Mouse (Mus musculus): ENCODE results near the gene Gm4301. TPM values are rescaled to one million over a fixed set of nuclear protein-coding genes. Genes with fewer than 3 reads are reported as not detected.
"Not testable (repeated sequence)": the region's sequence is repeated elsewhere in the genome, so short reads cannot be mapped to it uniquely, and the experiment has no call there.

The Gm4301 gene
- polyA plus RNA-seq (2014; fragmentation: Nextera tagmentation; extraction: Ambion mirVana), result not detected in 2 replicates

DNA sequence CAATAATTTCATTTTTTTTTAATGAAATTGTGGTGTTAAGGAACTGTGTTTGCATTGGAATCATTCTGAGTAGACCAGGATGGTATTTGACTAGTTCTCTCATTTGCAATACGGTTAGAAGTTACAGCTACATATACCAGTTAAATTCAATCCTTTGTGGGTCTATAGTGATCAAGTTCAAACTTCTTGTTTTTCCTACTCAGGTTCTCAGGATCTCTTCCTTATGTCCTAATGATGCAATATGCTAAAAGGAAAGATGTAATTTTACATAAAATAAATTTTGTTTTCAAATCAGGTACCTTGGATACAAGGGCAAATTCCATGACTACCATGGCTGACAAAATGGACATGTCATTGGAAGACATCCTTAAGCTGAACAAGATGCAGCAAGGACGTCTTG lies at the start of gene Gm4301:
Gm4301 (plus strand) TSS at position 301 of the 400 bp plus-strand sequence.
- H3K36me3 ChIP-seq (ENCODE audit: control insufficient read depth, insufficient read depth, low read length); H3K4me2 ChIP-seq (replicated peaks; ENCODE audit: low read depth, low read length); H3K27me3 ChIP-seq (ENCODE audit: control insufficient read depth, insufficient read depth, low read length); H3K4me3 ChIP-seq (ENCODE audit: low read depth, low read length); H3K9me3 ChIP-seq (ENCODE audit: control insufficient read depth, low read depth, low read length); ATAC-seq (ENCODE audit: insufficient number of reproducible peaks, insufficient read depth, low FRiP score, low read depth); H3K4me1 ChIP-seq (ENCODE audit: control insufficient read depth, insufficient read depth, low read length); H3K27ac ChIP-seq (ENCODE audit: low read length); H3K9ac ChIP-seq (replicated peaks; ENCODE audit: low read depth, low read length): not testable (repeated sequence)
- no CpG with 5 or more reads among the region's 2 CpGs for WGBS

DNA sequence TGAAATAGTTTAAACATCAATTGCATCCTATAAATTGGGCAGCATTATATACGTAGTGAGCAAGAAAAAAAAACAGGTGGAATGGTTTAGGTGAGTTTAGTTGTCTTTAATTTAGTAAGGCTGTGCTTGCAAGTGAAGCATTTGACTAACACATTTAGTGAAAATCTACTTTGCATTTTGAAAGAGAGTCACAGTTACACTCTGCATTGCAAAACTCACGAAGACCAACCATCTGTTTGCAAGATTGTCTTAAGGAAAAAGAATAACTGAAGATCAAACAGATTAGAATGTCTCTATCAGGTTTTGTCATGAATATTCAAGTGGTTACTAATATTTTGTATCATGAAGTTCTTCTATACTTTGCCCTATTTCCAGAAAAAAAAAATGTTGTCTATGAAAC lies 39.4 kb upstream of the Gm4301 start:
- no peak overlapping the region for H3K4me3 ChIP-seq (ENCODE audit: low read depth, low read length)
- no peaks in the 10 kb centered on the region for H3K36me3 ChIP-seq (ENCODE audit: control insufficient read depth, insufficient read depth, low read length)
- WGBS, result 80% methylated on average over 2 of the region's 2 CpGs
- H3K27ac ChIP-seq (ENCODE audit: low read length), result no peak overlapping the region
- H3K9ac ChIP-seq (replicated peaks; ENCODE audit: low read depth, low read length), result no peak overlapping the region
- no peaks in the 10 kb centered on the region for H3K9me3 ChIP-seq (ENCODE audit: control insufficient read depth, low read depth, low read length)
- ATAC-seq (ENCODE audit: insufficient number of reproducible peaks, insufficient read depth, low FRiP score, low read depth), result no peak
- H3K27me3 ChIP-seq (ENCODE audit: control insufficient read depth, insufficient read depth, low read length), result no peaks in the 10 kb centered on the region
- H3K4me1 ChIP-seq (ENCODE audit: control insufficient read depth, insufficient read depth, low read length), result no peaks in the 10 kb centered on the region
- H3K4me2 ChIP-seq (replicated peaks; ENCODE audit: low read depth, low read length), result no peak overlapping the region

DNA sequence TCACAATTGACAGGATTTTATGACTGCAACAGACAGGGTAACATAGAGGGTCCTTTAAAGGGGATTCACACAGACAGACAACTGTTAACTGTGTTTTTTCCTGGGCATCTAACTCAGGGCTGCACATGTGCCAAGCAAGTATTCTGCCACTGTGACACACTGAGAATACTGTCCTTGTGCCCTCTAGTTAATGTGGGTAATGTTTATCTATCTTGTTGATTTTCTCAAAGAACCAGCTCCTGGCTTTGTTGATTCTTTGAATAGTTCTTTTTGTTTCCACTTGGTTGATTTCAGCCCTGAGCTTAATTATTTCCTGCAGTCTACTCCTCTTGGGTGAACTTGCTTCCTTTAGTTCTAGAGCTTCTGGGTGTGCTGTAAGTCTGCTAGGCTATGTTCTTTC lies 35.4 kb upstream of the Gm4301 start:
- not testable (repeated sequence) for H3K27ac ChIP-seq (ENCODE audit: low read length); H3K4me3 ChIP-seq (ENCODE audit: low read depth, low read length); H3K4me2 ChIP-seq (replicated peaks; ENCODE audit: low read depth, low read length); H3K27me3 ChIP-seq (ENCODE audit: control insufficient read depth, insufficient read depth, low read length); H3K9ac ChIP-seq (replicated peaks; ENCODE audit: low read depth, low read length); H3K36me3 ChIP-seq (ENCODE audit: control insufficient read depth, insufficient read depth, low read length); H3K9me3 ChIP-seq (ENCODE audit: control insufficient read depth, low read depth, low read length); ATAC-seq (ENCODE audit: insufficient number of reproducible peaks, insufficient read depth, low FRiP score, low read depth); H3K4me1 ChIP-seq (ENCODE audit: control insufficient read depth, insufficient read depth, low read length)

- H3K36me3 ChIP-seq (ENCODE audit: control insufficient read depth, insufficient read depth, low read length); H3K27me3 ChIP-seq (ENCODE audit: control insufficient read depth, insufficient read depth, low read length); H3K4me3 ChIP-seq (ENCODE audit: low read depth, low read length); H3K9me3 ChIP-seq (ENCODE audit: control insufficient read depth, low read depth, low read length); H3K4me1 ChIP-seq (ENCODE audit: control insufficient read depth, insufficient read depth, low read length); ATAC-seq (ENCODE audit: insufficient number of reproducible peaks, insufficient read depth, low FRiP score, low read depth); H3K9ac ChIP-seq (replicated peaks; ENCODE audit: low read depth, low read length); H3K4me2 ChIP-seq (replicated peaks; ENCODE audit: low read depth, low read length); H3K27ac ChIP-seq (ENCODE audit: low read length): not testable (repeated sequence)
- no CpG with 5 or more reads among the region's 3 CpGs for WGBS
These were observed 5.1 kb downstream of the Gm4301 start, which contains the start of gene Gm4302 for GRCm38 (mm10) chr10:100340536-100340935. Gene Gm4302, plus strand, starts transcription at chr10:100340836.

DNA sequence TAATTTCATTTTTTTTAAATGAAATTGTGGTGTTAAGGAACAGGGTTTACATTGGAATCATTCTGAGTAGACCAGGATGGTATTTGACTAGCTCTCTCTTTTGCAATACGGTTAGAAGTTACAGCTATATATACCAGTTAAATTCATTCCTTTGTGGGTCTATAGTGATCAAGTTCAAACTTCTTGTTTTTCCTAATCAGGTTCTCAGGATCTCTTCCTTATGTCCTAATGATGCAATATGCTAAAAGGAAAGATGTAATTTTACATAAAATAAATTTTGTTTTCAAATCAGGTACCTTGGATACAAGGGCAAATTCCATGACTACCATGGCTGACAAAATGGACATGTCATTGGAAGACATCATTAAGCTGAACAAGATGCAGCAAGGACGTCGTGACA lies 10.2 kb downstream of the Gm4301 start, which contains the start of gene Gm4303:
Gm4303 (plus strand) TSS at position 301 of the 400 bp plus-strand sequence.
- H3K36me3 ChIP-seq (ENCODE audit: control insufficient read depth, insufficient read depth, low read length); ATAC-seq (ENCODE audit: insufficient number of reproducible peaks, insufficient read depth, low FRiP score, low read depth); H3K4me1 ChIP-seq (ENCODE audit: control insufficient read depth, insufficient read depth, low read length); H3K27ac ChIP-seq (ENCODE audit: low read length); H3K4me2 ChIP-seq (replicated peaks; ENCODE audit: low read depth, low read length); H3K9ac ChIP-seq (replicated peaks; ENCODE audit: low read depth, low read length); H3K27me3 ChIP-seq (ENCODE audit: control insufficient read depth, insufficient read depth, low read length); H3K9me3 ChIP-seq (ENCODE audit: control insufficient read depth, low read depth, low read length); H3K4me3 ChIP-seq (ENCODE audit: low read depth, low read length): not testable (repeated sequence)
- WGBS, result no CpG with 5 or more reads among the region's 3 CpGs

GRCm38 (mm10) chr10:100350793-100351192 lies 15.3 kb downstream of the Gm4301 start, which contains the start of gene Gm4305:
Gene Gm4305, plus strand, starts transcription at chr10:100351093.
- not testable (repeated sequence) for H3K27me3 ChIP-seq (ENCODE audit: control insufficient read depth, insufficient read depth, low read length); ATAC-seq (ENCODE audit: insufficient number of reproducible peaks, insufficient read depth, low FRiP score, low read depth); H3K9ac ChIP-seq (replicated peaks; ENCODE audit: low read depth, low read length); H3K4me1 ChIP-seq (ENCODE audit: control insufficient read depth, insufficient read depth, low read length); H3K27ac ChIP-seq (ENCODE audit: low read length); H3K4me3 ChIP-seq (ENCODE audit: low read depth, low read length); H3K36me3 ChIP-seq (ENCODE audit: control insufficient read depth, insufficient read depth, low read length); H3K9me3 ChIP-seq (ENCODE audit: control insufficient read depth, low read depth, low read length); H3K4me2 ChIP-seq (replicated peaks; ENCODE audit: low read depth, low read length)
- no CpG with 5 or more reads among the region's 3 CpGs for WGBS

DNA sequence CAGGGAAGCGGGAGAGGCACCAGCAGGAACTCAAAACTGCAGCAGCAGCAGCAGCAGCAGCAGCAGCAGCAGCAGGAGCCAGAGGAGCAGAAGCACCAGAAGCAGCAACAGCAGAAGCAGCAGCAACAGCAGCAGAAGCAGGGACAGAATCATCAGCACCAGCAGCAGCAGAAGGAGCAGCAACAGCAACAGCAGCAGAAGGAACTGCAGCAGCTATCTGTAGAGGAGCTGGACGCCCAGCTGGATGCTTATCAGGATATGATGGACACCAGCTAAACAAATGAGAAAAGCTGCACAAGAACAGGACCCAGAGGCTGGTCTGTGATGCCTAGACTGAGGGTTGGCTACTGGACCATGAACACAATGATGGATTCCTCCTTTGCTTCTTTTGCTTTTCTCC lies 21.4 kb downstream of the Gm4301 start:
- ATAC-seq (ENCODE audit: insufficient number of reproducible peaks, insufficient read depth, low FRiP score, low read depth); H3K4me1 ChIP-seq (ENCODE audit: control insufficient read depth, insufficient read depth, low read length); H3K27me3 ChIP-seq (ENCODE audit: control insufficient read depth, insufficient read depth, low read length); H3K9me3 ChIP-seq (ENCODE audit: control insufficient read depth, low read depth, low read length); H3K27ac ChIP-seq (ENCODE audit: low read length); H3K4me2 ChIP-seq (replicated peaks; ENCODE audit: low read depth, low read length); H3K9ac ChIP-seq (replicated peaks; ENCODE audit: low read depth, low read length); H3K36me3 ChIP-seq (ENCODE audit: control insufficient read depth, insufficient read depth, low read length); H3K4me3 ChIP-seq (ENCODE audit: low read depth, low read length): not testable (repeated sequence)
- WGBS, result 27% methylated on average over 1 of the region's 2 CpGs

GRCm38 (mm10) chr10:100361038-100361437 lies 25.6 kb downstream of the Gm4301 start, which contains the start of gene Gm4307:
Gene Gm4307, plus strand, starts transcription at chr10:100361338.
- not testable (repeated sequence) for H3K4me3 ChIP-seq (ENCODE audit: low read depth, low read length); H3K4me1 ChIP-seq (ENCODE audit: control insufficient read depth, insufficient read depth, low read length); H3K9ac ChIP-seq (replicated peaks; ENCODE audit: low read depth, low read length); H3K9me3 ChIP-seq (ENCODE audit: control insufficient read depth, low read depth, low read length); ATAC-seq (ENCODE audit: insufficient number of reproducible peaks, insufficient read depth, low FRiP score, low read depth); H3K27ac ChIP-seq (ENCODE audit: low read length); H3K27me3 ChIP-seq (ENCODE audit: control insufficient read depth, insufficient read depth, low read length); H3K4me2 ChIP-seq (replicated peaks; ENCODE audit: low read depth, low read length); H3K36me3 ChIP-seq (ENCODE audit: control insufficient read depth, insufficient read depth, low read length)
- WGBS, result no CpG with 5 or more reads among the region's 3 CpGs

DNA sequence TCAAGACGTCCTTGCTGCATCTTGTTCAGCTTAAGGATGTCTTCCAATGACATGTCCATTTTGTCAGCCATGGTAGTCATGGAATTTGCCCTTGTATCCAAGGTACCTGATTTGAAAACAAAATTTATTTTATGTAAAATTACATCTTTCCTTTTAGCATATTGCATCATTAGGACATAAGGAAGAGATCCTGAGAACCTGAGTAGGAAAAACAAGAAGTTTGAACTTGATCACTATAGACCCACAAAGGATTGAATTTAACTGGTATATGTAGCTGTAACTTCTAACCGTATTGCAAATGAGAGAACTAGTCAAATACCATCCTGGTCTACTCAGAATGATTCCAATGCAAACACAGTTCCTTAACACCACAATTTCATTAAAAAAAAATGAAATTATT lies 47.0 kb downstream of the Gm4301 start, which contains the start of gene Gm4312:
Gm4312 (minus strand) TSS at position 101 of the 400 bp plus-strand sequence.
- H3K27me3 ChIP-seq (ENCODE audit: control insufficient read depth, insufficient read depth, low read length); H3K4me1 ChIP-seq (ENCODE audit: control insufficient read depth, insufficient read depth, low read length); H3K27ac ChIP-seq (ENCODE audit: low read length); H3K4me3 ChIP-seq (ENCODE audit: low read depth, low read length); H3K36me3 ChIP-seq (ENCODE audit: control insufficient read depth, insufficient read depth, low read length); H3K9ac ChIP-seq (replicated peaks; ENCODE audit: low read depth, low read length); ATAC-seq (ENCODE audit: insufficient number of reproducible peaks, insufficient read depth, low FRiP score, low read depth); H3K4me2 ChIP-seq (replicated peaks; ENCODE audit: low read depth, low read length); H3K9me3 ChIP-seq (ENCODE audit: control insufficient read depth, low read depth, low read length): not testable (repeated sequence)
- no CpG with 5 or more reads among the region's 2 CpGs for WGBS
